Comparison of ENCODE assay signal across 12 mouse cellular contexts in genomic region chr5:67842306-67842705, GRCm38 (mm10). TPM values are rescaled to one million over a fixed set of nuclear protein-coding genes. Genes with fewer than 3 reads are reported as not detected.
DNase-seq lines count a peak whose midpoint lies in the region; ATAC-seq and TF ChIP-seq lines count a peak whose summit lies in the region.
"Had no signal": no experiment of that assay in that cellular context is flagged by ENCODE, and none has a peak within 500 bp of the region (broad histone marks: within the 10 kb centered on the region; RNA-seq: fewer than 3 reads in every experiment).

No protein-coding gene starts in this region.

- peak; percentile 9 for DNase-seq in embryonic facial prominence, embryonic 11.5 days (ENCODE audit: low spot score)
- no peak for DNase-seq in embryonic facial prominence, embryonic 10.5 days (ENCODE audit: low spot score)
- peak; percentile 18 for DNase-seq in 3134 (ENCODE audit: extremely low read depth, insufficient read length, low spot score)
- DNase-seq in forebrain, postnatal 0 days, result peak; percentile 18
- no peak for DNase-seq in ovary, postnatal 36 days (ENCODE audit: low spot score)
- no peak for DNase-seq in adrenal gland, postnatal 4 days (ENCODE audit: low spot score in 2 of 2)
- DNase-seq: B cell, adult 2 months; kidney, postnatal 25 days; liver, embryonic 13.5 days; thymus, postnatal 4 days had no signal

- WGBS in embryonic facial prominence, embryonic 11.5 days, result 45% methylated on average over 6 of the region's 6 CpGs
- 43% methylated on average over 6 of the region's 6 CpGs for WGBS in embryonic facial prominence, embryonic 10.5 days
- 16% methylated on average over 6 of the region's 6 CpGs for WGBS in forebrain, postnatal 0 days
- 20% methylated on average over 6 of the region's 6 CpGs for WGBS in midbrain, embryonic 16.5 days

- H3K27me3 ChIP-seq in embryonic facial prominence, embryonic 11.5 days (ENCODE audit: control insufficient read depth, insufficient read depth, low read length), result 0 out of 2 replicates have a peak, but pooled peaks cover 2% of the 10 kb centered on the region
- H3K27me3 ChIP-seq in embryonic facial prominence, embryonic 10.5 days (replicated peaks; ENCODE audit: low read depth, poor library complexity, severe bottlenecking), result peaks cover 12% of the 10 kb centered on the region
- H3K27me3 ChIP-seq in forebrain, postnatal 0 days (ENCODE audit: insufficient read depth, low read length), result no peaks in the 10 kb centered on the region
- no peaks in the 10 kb centered on the region for H3K27me3 ChIP-seq in midbrain, embryonic 16.5 days (ENCODE audit: control insufficient read depth, insufficient read depth, low read depth, low read length)
- H3K27me3 ChIP-seq: liver, embryonic 13.5 days had no signal

- no peak overlapping the region for H3K4me3 ChIP-seq in embryonic facial prominence, embryonic 11.5 days (ENCODE audit: low read depth, low read length)
- H3K4me3 ChIP-seq in embryonic facial prominence, embryonic 10.5 days, result no peak overlapping the region
- no peak overlapping the region for H3K4me3 ChIP-seq in forebrain, postnatal 0 days (ENCODE audit: low read depth, low read length)
- H3K4me3 ChIP-seq in midbrain, embryonic 16.5 days (ENCODE audit: low read depth, low read length), result no peak overlapping the region; the same call in 1 of the 2 replicates
- H3K4me3 ChIP-seq: liver, embryonic 13.5 days had no signal

- H3K36me3 ChIP-seq in embryonic facial prominence, embryonic 11.5 days (replicated peaks; ENCODE audit: control insufficient read depth, insufficient read depth, low read depth, low read length), result no peaks in the 10 kb centered on the region
- H3K36me3 ChIP-seq in embryonic facial prominence, embryonic 10.5 days (replicated peaks), result no peaks in the 10 kb centered on the region
- peaks cover under 1% of the 10 kb centered on the region for H3K36me3 ChIP-seq in forebrain, postnatal 0 days (ENCODE audit: insufficient read depth)
- H3K36me3 ChIP-seq in midbrain, embryonic 16.5 days (ENCODE audit: control insufficient read depth, insufficient read depth, low read length), result no peaks in the 10 kb centered on the region
- H3K36me3 ChIP-seq: liver, embryonic 13.5 days had no signal

- no peak for ATAC-seq in embryonic facial prominence, embryonic 11.5 days (replicated peaks; ENCODE audit: insufficient number of reproducible peaks, low FRiP score, low TSS enrichment, low read depth)
- no peak for ATAC-seq in forebrain, postnatal 0 days
- ATAC-seq in midbrain, embryonic 16.5 days, result no peak
- no peak for ATAC-seq in activated CD4-positive, CD25-positive, alpha-beta regulatory T cell, adult 4 months

- H3K9ac ChIP-seq in embryonic facial prominence, embryonic 11.5 days (replicated peaks; ENCODE audit: low read length), result no peak overlapping the region
- no peak overlapping the region for H3K9ac ChIP-seq in forebrain, postnatal 0 days
- H3K9ac ChIP-seq in midbrain, embryonic 16.5 days (ENCODE audit: low read depth, low read length), result 0 out of 2 replicates have a peak overlapping the region, but pooled peaks have one; percentile 36
- H3K9ac ChIP-seq: liver, embryonic 13.5 days had no signal

- no peak overlapping the region; the same call in 1 of the 2 replicates for H3K27ac ChIP-seq in embryonic facial prominence, embryonic 11.5 days (replicated peaks; ENCODE audit: low read depth, low read length)
- H3K27ac ChIP-seq in embryonic facial prominence, embryonic 10.5 days (replicated peaks), result no peak overlapping the region
- H3K27ac ChIP-seq in forebrain, postnatal 0 days (ENCODE audit: low read depth, low read length), result no peak overlapping the region
- H3K27ac ChIP-seq in midbrain, embryonic 16.5 days (ENCODE audit: low read length), result no peak overlapping the region
- H3K27ac ChIP-seq: liver, embryonic 13.5 days had no signal

- H3K9me3 ChIP-seq in embryonic facial prominence, embryonic 11.5 days (replicated peaks; ENCODE audit: control insufficient read depth, low read length), result no peaks in the 10 kb centered on the region
- no peaks in the 10 kb centered on the region for H3K9me3 ChIP-seq in embryonic facial prominence, embryonic 10.5 days
- H3K9me3 ChIP-seq in forebrain, postnatal 0 days (ENCODE audit: low read length), result no peaks in the 10 kb centered on the region
- H3K9me3 ChIP-seq in midbrain, embryonic 16.5 days (replicated peaks; ENCODE audit: control insufficient read depth, low read length, poor library complexity, severe bottlenecking), result no peaks in the 10 kb centered on the region
- H3K9me3 ChIP-seq: liver, embryonic 13.5 days had no signal

- H3K4me1 ChIP-seq in embryonic facial prominence, embryonic 11.5 days (ENCODE audit: control insufficient read depth, insufficient read depth, low read length), result no peaks in the 10 kb centered on the region
- peaks cover 42% of the 10 kb centered on the region for H3K4me1 ChIP-seq in embryonic facial prominence, embryonic 10.5 days
- peaks cover 34% of the 10 kb centered on the region for H3K4me1 ChIP-seq in forebrain, postnatal 0 days (ENCODE audit: insufficient read depth)
- H3K4me1 ChIP-seq in midbrain, embryonic 16.5 days (ENCODE audit: control insufficient read depth, insufficient read depth, low read length), result peaks cover 36% of the 10 kb centered on the region

- H3K4me2 ChIP-seq in embryonic facial prominence, embryonic 11.5 days (ENCODE audit: low read depth, low read length), result no peak overlapping the region
- H3K4me2 ChIP-seq in forebrain, postnatal 0 days (ENCODE audit: low read depth), result 0 out of 2 replicates have a peak overlapping the region, but pooled peaks have one; percentile 23
- H3K4me2 ChIP-seq in midbrain, embryonic 16.5 days (ENCODE audit: low read length), result peak overlapping the region; percentile 29
- H3K4me2 ChIP-seq: liver, embryonic 13.5 days had no signal

- TF ChIP-seq CTCF in forebrain, postnatal 0 days (IDR thresholded peaks at IDR 0.05; ENCODE audit: low read depth), result peak; percentile 26

RNA-seq across cellular contexts. Expression of gene Atp8a1, which starts 4.9 kb away (rescaled TPM):
- polyA plus RNA-seq in embryonic facial prominence, embryonic 11.5 days (2014; fragmentation: Nextera tagmentation; extraction: Ambion mirVana), result 12.5 and 14.9 TPM in 2 replicates
- polyA plus RNA-seq in embryonic facial prominence, embryonic 10.5 days (2016; fragmentation: Nextera tagmentation; extraction: Ambion mirVana), result 9.2 and 9.7 TPM in 2 replicates
- total RNA-seq in forebrain, postnatal 0 days (2014; rRNA removed), result 75.7 and 83.8 TPM in 2 replicates
- 25.7 and 30.9 TPM in 2 replicates for polyA plus RNA-seq in forebrain, postnatal 0 days (2015; fragmentation: Nextera tagmentation; extraction: Ambion mirVana)
- 51.9 and 53.6 TPM in 2 replicates for polyA plus RNA-seq in midbrain, embryonic 16.5 days (2015; fragmentation: Nextera tagmentation; extraction: Ambion mirVana)
- 1 to 10 TPM; 7.2 to 9.1 TPM for polyA plus RNA-seq in activated CD4-positive, CD25-positive, alpha-beta regulatory T cell, adult 4 months (2017; shearing (Covaris generic))
- total RNA-seq in adrenal gland, postnatal 4 days (2021), result 10 to 100 TPM; 21.8 to 22.4 TPM

Comparison
In these comparisons a context has a peak if more than half of its experiments do, and no peak if none do; other contexts are left out.
1. DNase-seq: peak in embryonic facial prominence, embryonic 11.5 days (single experiment), 3134 (single experiment) and forebrain, postnatal 0 days (single experiment); none in embryonic facial prominence, embryonic 10.5 days (single experiment), ovary, postnatal 36 days (single experiment) and adrenal gland, postnatal 4 days (0 of 2).